Mouse (Mus musculus): ENCODE measurements around the gene Dohh. TPM values are rescaled to one million over a fixed set of nuclear protein-coding genes. Genes with fewer than 3 reads are reported as not detected.

The Dohh gene
- polyA plus RNA-seq, 1 experiment = 23.0 TPM

GRCm38 (mm10) chr10:81426897-81427296 lies 42.7 kb downstream of the Dohh start:
- peaks cover 7% of the 10 kb centered on the region for H3K4me1 ChIP-seq (ENCODE audit: control insufficient read depth, insufficient read depth, low read length)

GRCm38 (mm10) chr10:81427327-81427726 lies 43.1 kb downstream of the Dohh start:
- H3K4me3 ChIP-seq (replicated peaks; ENCODE audit: control insufficient read depth, low read depth, low read length) = peak overlapping the region; percentile 15

More at GRCm38 (mm10) chr10:81426897-81427296, 42.7 kb downstream of the Dohh start:
- TF ChIP-seq POLR2A (IDR thresholded peaks at IDR 0.05; ENCODE audit: borderline replicate concordance, control insufficient read depth, low read depth, low read length) (peak; percentile 25; the same call in 1 of the 2 replicates), CTCF (IDR thresholded peaks at IDR 0.05; ENCODE audit: control insufficient read depth, insufficient read depth, low read length) (no peak)
- H3K4me3 ChIP-seq (replicated peaks; ENCODE audit: control insufficient read depth, low read depth, low read length) = peak overlapping the region; percentile 52
- under 1% methylated on average over 38 of the region's 38 CpGs for WGBS
- peak overlapping the region; percentile 29; the same call in 1 of the 2 replicates for H3K27ac ChIP-seq (ENCODE audit: control insufficient read depth, insufficient read depth, low read depth, low read length, poor library complexity)

GRCm38 (mm10) chr10:81427804-81428506 lies 43.7 kb downstream of the Dohh start:
- WGBS = 91% methylated on average over 8 of the region's 8 CpGs
- Histone ChIP-seq H3K27ac (ENCODE audit: control insufficient read depth, insufficient read depth, low read depth, low read length, poor library complexity) (no peak overlapping the region), H3K4me3 (replicated peaks; ENCODE audit: control insufficient read depth, low read depth, low read length) (no peak overlapping the region), H3K4me1 (ENCODE audit: control insufficient read depth, insufficient read depth, low read length) (peaks cover 10% of the 10 kb centered on the region)
- TF ChIP-seq POLR2A (IDR thresholded peaks at IDR 0.05; ENCODE audit: borderline replicate concordance, control insufficient read depth, low read depth, low read length) (no peak), CTCF (IDR thresholded peaks at IDR 0.05; ENCODE audit: control insufficient read depth, insufficient read depth, low read length) (no peak)

More at GRCm38 (mm10) chr10:81427327-81427726, 43.1 kb downstream of the Dohh start:
- WGBS = 45% methylated on average over 3 of the region's 3 CpGs
- H3K4me1 ChIP-seq (ENCODE audit: control insufficient read depth, insufficient read depth, low read length) = peaks cover 8% of the 10 kb centered on the region
- H3K27ac ChIP-seq (ENCODE audit: control insufficient read depth, insufficient read depth, low read depth, low read length, poor library complexity) = no peak overlapping the region
- TF ChIP-seq CTCF (IDR thresholded peaks at IDR 0.05; ENCODE audit: control insufficient read depth, insufficient read depth, low read length) (no peak), POLR2A (IDR thresholded peaks at IDR 0.05; ENCODE audit: borderline replicate concordance, control insufficient read depth, low read depth, low read length) (no peak)

- 85% methylated on average over 7 of the region's 7 CpGs for WGBS
- H3K4me3 ChIP-seq (replicated peaks; ENCODE audit: control insufficient read depth, low read depth, low read length) = no peak overlapping the region
- H3K4me1 ChIP-seq (ENCODE audit: control insufficient read depth, insufficient read depth, low read length) = peaks cover 10% of the 10 kb centered on the region
- no peak overlapping the region for H3K27ac ChIP-seq (ENCODE audit: control insufficient read depth, insufficient read depth, low read depth, low read length, poor library complexity)
- TF ChIP-seq CTCF (IDR thresholded peaks at IDR 0.05; ENCODE audit: control insufficient read depth, insufficient read depth, low read length) = no peak
- no peak for TF ChIP-seq POLR2A (IDR thresholded peaks at IDR 0.05; ENCODE audit: borderline replicate concordance, control insufficient read depth, low read depth, low read length)
These were observed 44.3 kb downstream of the Dohh start for GRCm38 (mm10) chr10:81428507-81428870.

GRCm38 (mm10) chr10:81429092-81429491 lies 44.9 kb downstream of the Dohh start:
- Histone ChIP-seq H3K4me3 (replicated peaks; ENCODE audit: control insufficient read depth, low read depth, low read length) (no peak overlapping the region), H3K4me1 (ENCODE audit: control insufficient read depth, insufficient read depth, low read length) (peaks cover 10% of the 10 kb centered on the region), H3K27ac (ENCODE audit: control insufficient read depth, insufficient read depth, low read depth, low read length, poor library complexity) (no peak overlapping the region)
- TF ChIP-seq POLR2A (IDR thresholded peaks at IDR 0.05; ENCODE audit: borderline replicate concordance, control insufficient read depth, low read depth, low read length) = no peak
- no peak for TF ChIP-seq CTCF (IDR thresholded peaks at IDR 0.05; ENCODE audit: control insufficient read depth, insufficient read depth, low read length)
- 39% methylated on average over 2 of the region's 2 CpGs for WGBS

- peak overlapping the region; percentile 77 for H3K4me3 ChIP-seq (replicated peaks; ENCODE audit: control insufficient read depth, low read depth, low read length)
- 1% methylated on average over 20 of the region's 20 CpGs for WGBS
- H3K4me1 ChIP-seq (ENCODE audit: control insufficient read depth, insufficient read depth, low read length) = peaks cover 14% of the 10 kb centered on the region
- TF ChIP-seq CTCF (IDR thresholded peaks at IDR 0.05; ENCODE audit: control insufficient read depth, insufficient read depth, low read length) (no peak), POLR2A (IDR thresholded peaks at IDR 0.05; ENCODE audit: borderline replicate concordance, control insufficient read depth, low read depth, low read length) (peak; percentile 69; the same call in 1 of the 2 replicates)
- H3K27ac ChIP-seq (ENCODE audit: control insufficient read depth, insufficient read depth, low read depth, low read length, poor library complexity) = peak overlapping the region; percentile 91
These were observed 45.4 kb downstream of the Dohh start for GRCm38 (mm10) chr10:81429605-81430061.

GRCm38 (mm10) chr10:81430141-81430830 lies 46.1 kb downstream of the Dohh start:
- Histone ChIP-seq H3K4me3 (replicated peaks; ENCODE audit: control insufficient read depth, low read depth, low read length) (peak overlapping the region; percentile 77), H3K4me1 (ENCODE audit: control insufficient read depth, insufficient read depth, low read length) (peaks cover 16% of the 10 kb centered on the region), H3K27ac (ENCODE audit: control insufficient read depth, insufficient read depth, low read depth, low read length, poor library complexity) (peak overlapping the region; percentile 91)
- WGBS = under 1% methylated on average over 66 of the region's 89 CpGs
- TF ChIP-seq CTCF (IDR thresholded peaks at IDR 0.05; ENCODE audit: control insufficient read depth, insufficient read depth, low read length) (no peak), POLR2A (IDR thresholded peaks at IDR 0.05; ENCODE audit: borderline replicate concordance, control insufficient read depth, low read depth, low read length) (peak; percentile 36; the same call in 1 of the 2 replicates)

Measured in bone marrow, adult 2 months (tissue).